Mouse (Mus musculus) hindbrain, postnatal 0 days (tissue): ENCODE results near the gene Emg1. TPM values are rescaled to one million over a fixed set of nuclear protein-coding genes. Genes with fewer than 3 reads are reported as not detected.
A peak's percentile ranks its signal among the peaks of the same experiment; 100 is the strongest.

Experiments
- ATAC-seq: fragments of 200-750 bp; cut with Nextera tagmentation; 2 replicates; pipeline ENCODE4 v1.8.0; 2017; ENCODE audit warnings: mild to moderate bottlenecking, moderate TSS enrichment, moderate library complexity
- DNase-seq: peaks from one replicate; pipeline ENCODE4 v3.0.0-alpha.2; 2015; ENCODE audit warnings: low spot score
- H3K27ac ChIP-seq: fragments of 300-500 bp; sonication (generic); 2 replicates; pipeline ENCODE4 v1.5.1; 2014; ENCODE audit warnings: mild to moderate bottlenecking
- H3K27me3 ChIP-seq: fragments of 300-500 bp; sonication (generic); 2 replicates; pipeline ENCODE4 v1.6.1; 2014; ENCODE audit warnings: low read length, mixed read lengths; ENCODE audit not compliant: insufficient read depth
- H3K36me3 ChIP-seq: fragments of 300-500 bp; sonication (generic); 2 replicates; pipeline ENCODE4 v1.6.1; 2014; ENCODE audit warnings: low read length, mixed read lengths; ENCODE audit not compliant: insufficient read depth
- H3K4me1 ChIP-seq: fragments of 300-500 bp; sonication (generic); 2 replicates; pipeline ENCODE4 v1.6.1; 2014; ENCODE audit warnings: antibody characterized with exemption, low read length, mixed read lengths; ENCODE audit not compliant: insufficient read depth
- H3K4me2 ChIP-seq: fragments of 300-500 bp; sonication (generic); 2 replicates; pipeline ENCODE4 v1.6.1; 2014; ENCODE audit warnings: low read depth, mild to moderate bottlenecking, low read length, moderate library complexity, mixed read lengths
- H3K4me3 ChIP-seq: fragments of 300-500 bp; sonication (generic); 2 replicates; pipeline ENCODE4 v1.5.1; 2014; ENCODE audit warnings: low read length
- H3K9ac ChIP-seq: fragments of 300-500 bp; sonication (generic); replicated peaks from 2 replicates; pipeline ENCODE4 v1.6.1; 2014; ENCODE audit warnings: mild to moderate bottlenecking, low read length, moderate library complexity, mixed read lengths
- H3K9me3 ChIP-seq: fragments of 300-500 bp; sonication (generic); 2 replicates; pipeline ENCODE4 v1.6.1; 2016; ENCODE audit warnings: low read length, mixed read lengths
- CTCF ChIP-seq: IDR thresholded peaks from 2 replicates; pipeline ENCODE4 v1.5.1; 2016; ENCODE audit warnings: antibody characterized with exemption, control low read depth, low read depth
- WGBS: fragments of 180-500 bp; shearing (Covaris S2); extraction: QIAGEN DNeasy Blood & Tissue Kit; methylation state at CpG from one replicate; pipeline ENCODE4 v1.1.7; 2014; 5-methylcytosine and 5-hydroxymethylcytosine counted together
- polyA plus RNA-seq: library from polyadenylated mRNA; unstranded; fragments of >200 nt; fragmentation: Nextera tagmentation; extraction: Ambion mirVana; gene quantifications from 2 replicates; pipeline ENCODE4 v1.2.1, GENCODE M21; 2015
- total RNA-seq: library from RNA; depleted of rRNA; stranded (reverse); fragments of >200 nt; gene quantifications from 2 replicates; pipeline ENCODE4 v1.2.3, GENCODE M21; 2014

Emg1 gene
- total and polyA plus RNA-seq, 2 experiments from 2014 or later: 100 to 102 TPM

DNA sequence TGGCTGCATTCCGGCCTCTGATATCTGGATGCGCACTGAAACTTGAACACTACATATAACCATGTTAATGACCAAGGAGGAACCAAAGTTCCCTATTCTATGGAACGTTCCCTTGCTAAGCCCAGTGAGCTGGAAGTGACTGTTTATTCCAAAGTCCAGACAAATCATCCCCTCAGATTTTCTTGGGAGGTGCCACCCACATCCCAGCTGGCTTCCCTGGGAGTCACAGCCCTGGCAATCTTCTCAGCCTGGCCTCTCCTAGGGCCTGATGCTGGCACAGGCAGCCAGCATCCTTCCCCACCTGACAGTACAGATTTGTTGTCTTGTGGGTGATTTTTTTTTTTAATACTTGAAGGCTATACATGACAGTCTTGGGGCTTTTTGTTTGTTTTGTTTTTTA, 32.5 kb downstream of the Emg1 start:
- Histone ChIP-seq H3K9me3 (no peaks in the 10 kb centered on the region), H3K4me2 (no peak overlapping the region), H3K9ac (no peak overlapping the region), H3K27ac (no peak overlapping the region), H3K36me3 (no peaks in the 10 kb centered on the region), H3K27me3 (no peaks in the 10 kb centered on the region), H3K4me1 (no peaks in the 10 kb centered on the region), H3K4me3 (no peak overlapping the region)
- ATAC-seq: no peak
- TF ChIP-seq CTCF: no peak
- 89% methylated on average over 3 of the region's 3 CpGs for WGBS
- no peak for DNase-seq

DNA sequence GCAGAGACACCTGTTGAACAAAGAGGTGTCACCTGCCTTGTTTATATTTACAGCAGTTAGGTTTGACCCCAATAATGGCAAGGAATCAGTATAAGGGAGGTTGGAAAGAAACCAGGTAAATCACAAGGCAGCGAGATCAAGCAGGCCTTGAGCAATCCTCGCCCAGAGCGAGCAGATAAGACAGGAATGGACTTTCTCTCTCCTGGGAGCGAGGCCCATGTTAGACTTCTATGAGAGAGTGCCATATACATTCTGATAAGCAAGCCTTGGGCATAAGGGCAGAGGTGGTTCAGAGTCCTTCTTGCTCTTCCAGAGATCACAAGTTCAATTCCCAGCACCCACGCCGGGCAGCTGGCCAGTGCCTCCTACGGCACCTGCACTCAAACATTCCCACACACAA, 33.2 kb downstream of the Emg1 start:
- Histone ChIP-seq H3K4me3 (no peak overlapping the region), H3K9ac (no peak overlapping the region), H3K36me3 (no peaks in the 10 kb centered on the region), H3K4me1 (no peaks in the 10 kb centered on the region), H3K27ac (no peak overlapping the region), H3K9me3 (no peaks in the 10 kb centered on the region), H3K4me2 (no peak overlapping the region), H3K27me3 (no peaks in the 10 kb centered on the region)
- ATAC-seq (no peak), DNase-seq (no peak)
- 94% methylated on average over 7 of the region's 7 CpGs for WGBS
- TF ChIP-seq CTCF: no peak

GRCm38 (mm10) chr6:124676171-124676570, 35.8 kb downstream of the Emg1 start:
- no peaks in the 10 kb centered on the region for H3K27me3 ChIP-seq
- no peak overlapping the region for H3K4me3 ChIP-seq
- no peak overlapping the region for H3K27ac ChIP-seq
- no peak for TF ChIP-seq CTCF
- no peaks in the 10 kb centered on the region for H3K9me3 ChIP-seq
- WGBS: 89% methylated on average over 6 of the region's 6 CpGs
- H3K9ac ChIP-seq: no peak overlapping the region
- no peak overlapping the region for H3K4me2 ChIP-seq
- DNase-seq (no peak), ATAC-seq (no peak)
- H3K36me3 ChIP-seq: no peaks in the 10 kb centered on the region
- H3K4me1 ChIP-seq: no peaks in the 10 kb centered on the region

DNA sequence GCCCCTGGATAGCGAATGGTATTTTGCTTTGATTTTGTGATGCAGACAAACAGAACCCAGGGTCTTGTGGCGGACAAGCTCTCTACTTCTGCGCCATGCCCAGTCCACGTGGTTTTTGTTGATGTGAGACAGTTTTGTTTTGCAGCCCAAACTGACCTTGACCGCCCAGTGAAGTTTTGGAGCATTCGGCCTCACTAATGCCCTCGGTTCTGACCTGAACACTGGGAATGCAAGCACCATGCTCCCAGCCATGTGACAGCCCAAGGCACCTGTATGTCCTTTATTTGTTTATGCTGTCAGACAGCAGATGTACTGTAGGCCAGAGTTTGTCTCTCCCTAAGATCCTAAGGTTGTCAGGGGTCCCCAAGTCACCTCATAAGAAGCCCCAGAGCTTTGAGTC, 37.4 kb downstream of the Emg1 start:
- H3K36me3 ChIP-seq: no peaks in the 10 kb centered on the region
- no peak for TF ChIP-seq CTCF
- no peak overlapping the region for H3K27ac ChIP-seq
- H3K27me3 ChIP-seq: no peaks in the 10 kb centered on the region
- DNase-seq (no peak), ATAC-seq (no peak)
- H3K4me1 ChIP-seq: no peaks in the 10 kb centered on the region
- H3K9me3 ChIP-seq: no peaks in the 10 kb centered on the region
- no peak overlapping the region for H3K4me2 ChIP-seq
- no peak overlapping the region for H3K4me3 ChIP-seq
- WGBS: 98% methylated on average over 7 of the region's 7 CpGs
- H3K9ac ChIP-seq: no peak overlapping the region

DNA sequence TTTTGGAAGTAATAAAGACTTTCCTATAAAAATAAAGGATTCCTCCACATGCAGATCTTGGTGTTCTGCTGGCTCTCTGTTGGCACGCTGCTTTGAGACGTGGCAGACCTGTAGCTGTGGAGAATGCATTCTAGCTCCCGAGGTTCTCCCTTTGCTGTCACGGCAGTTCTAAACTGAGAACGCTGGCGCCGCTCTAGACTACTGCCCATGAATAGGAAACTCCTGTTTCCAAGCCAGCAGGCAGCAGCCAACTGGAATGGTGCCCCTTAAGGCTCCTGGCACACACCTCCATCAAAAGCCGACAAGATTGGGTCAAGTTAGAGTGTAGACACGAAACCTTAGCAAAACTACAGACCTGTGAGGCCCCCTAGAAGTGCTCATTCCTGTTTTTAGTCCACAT, 38.4 kb downstream of the Emg1 start:
- 0 out of 2 replicates have a peak overlapping the region, but pooled peaks have one; percentile 7 for H3K27ac ChIP-seq
- peak; percentile 12 for DNase-seq

DNA sequence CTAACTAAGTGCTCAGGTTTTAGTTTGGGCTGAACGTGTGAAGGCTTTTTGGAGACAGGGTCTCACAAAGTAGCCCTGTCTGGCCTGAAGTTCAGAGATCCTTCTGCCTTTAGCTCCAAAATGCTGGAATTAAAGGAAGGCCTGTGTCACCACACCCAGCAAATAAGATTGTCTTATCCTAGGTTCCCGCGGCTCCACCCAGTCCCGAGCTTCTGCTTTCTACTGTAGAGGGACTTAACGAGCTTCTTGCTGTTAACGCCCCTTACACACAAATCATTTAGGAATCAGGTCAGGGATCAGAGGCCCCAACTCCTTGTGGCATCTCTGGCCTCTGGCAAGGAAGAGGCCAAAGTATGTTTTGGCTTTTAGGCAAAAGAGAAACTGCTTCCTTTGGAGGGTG, 39.9 kb downstream of the Emg1 start:
- TF ChIP-seq CTCF: no peak
- no peaks in the 10 kb centered on the region for H3K4me1 ChIP-seq
- no peak overlapping the region for H3K4me2 ChIP-seq
- no peak overlapping the region for H3K9ac ChIP-seq
- no peaks in the 10 kb centered on the region for H3K27me3 ChIP-seq
- ATAC-seq: no peak
- H3K4me3 ChIP-seq: no peak overlapping the region
- WGBS: 79% methylated on average over 6 of the region's 6 CpGs
- no peak for DNase-seq
- no peak overlapping the region for H3K27ac ChIP-seq
- no peaks in the 10 kb centered on the region for H3K9me3 ChIP-seq
- no peaks in the 10 kb centered on the region for H3K36me3 ChIP-seq

More for the DNA sequence above, 38.4 kb downstream of the Emg1 start:
- TF ChIP-seq CTCF: no peak
- H3K9me3 ChIP-seq: no peaks in the 10 kb centered on the region
- no peak overlapping the region for H3K4me3 ChIP-seq
- no peaks in the 10 kb centered on the region for H3K36me3 ChIP-seq
- H3K4me2 ChIP-seq: no peak overlapping the region
- no peaks in the 10 kb centered on the region for H3K27me3 ChIP-seq
- 72% methylated on average over 9 of the region's 9 CpGs for WGBS
- no peak overlapping the region for H3K9ac ChIP-seq
- no peak for ATAC-seq
- no peaks in the 10 kb centered on the region for H3K4me1 ChIP-seq

- DNase-seq: no peak
- Histone ChIP-seq H3K27ac (no peak overlapping the region), H3K27me3 (no peaks in the 10 kb centered on the region), H3K36me3 (no peaks in the 10 kb centered on the region), H3K9ac (no peak overlapping the region), H3K4me1 (no peaks in the 10 kb centered on the region), H3K4me3 (no peak overlapping the region), H3K9me3 (no peaks in the 10 kb centered on the region), H3K4me2 (no peak overlapping the region)
- 89% methylated on average over 7 of the region's 7 CpGs for WGBS
- TF ChIP-seq CTCF: no peak
- no peak for ATAC-seq
These were observed 41.6 kb downstream of the Emg1 start for GRCm38 (mm10) chr6:124670281-124670900.
